Mouse (Mus musculus) limb, embryonic 12.5 days (tissue): Measurements from ENCODE around the gene Gli1. TPM values are rescaled to one million over a fixed set of nuclear protein-coding genes. Genes with fewer than 3 reads are reported as not detected.

Experiments
- ATAC-seq: fragments of 200-750 bp; cut with Nextera tagmentation; 2 replicates; pipeline ENCODE4 v1.8.0; 2017; ENCODE audit warnings: low read depth, moderate TSS enrichment; ENCODE audit not compliant: insufficient number of reproducible peaks, insufficient read depth, low FRiP score, low TSS enrichment
- H3K27ac ChIP-seq: fragments of 300-500 bp; sonication (generic); 2 replicates; pipeline ENCODE4 v1.5.1; 2016; ENCODE audit warnings: mild to moderate bottlenecking, moderate library complexity
- H3K27me3 ChIP-seq: fragments of 300-500 bp; sonication (generic); 2 replicates; pipeline ENCODE4 v1.6.1; 2016; ENCODE audit warnings: mild to moderate bottlenecking, moderate library complexity
- H3K36me3 ChIP-seq: fragments of 300-500 bp; sonication (generic); 2 replicates; pipeline ENCODE4 v1.6.1; 2016; ENCODE audit warnings: mild to moderate bottlenecking, moderate library complexity
- H3K4me1 ChIP-seq: fragments of 300-500 bp; sonication (generic); replicated peaks from 2 replicates; pipeline ENCODE4 v1.6.1; 2016
- H3K4me2 ChIP-seq: fragments of 300-500 bp; sonication (generic); 2 replicates; pipeline ENCODE4 v1.6.1; 2016; ENCODE audit warnings: mild to moderate bottlenecking, moderate library complexity
- H3K4me3 ChIP-seq: fragments of 300-500 bp; sonication (generic); replicated peaks from 2 replicates; pipeline ENCODE4 v1.5.1; 2016; ENCODE audit warnings: mild to moderate bottlenecking
- H3K9ac ChIP-seq: fragments of 300-500 bp; sonication (generic); replicated peaks from 2 replicates; pipeline ENCODE4 v1.6.1; 2016; ENCODE audit warnings: mild to moderate bottlenecking, moderate library complexity
- H3K9me3 ChIP-seq: fragments of 300-500 bp; sonication (generic); 2 replicates; pipeline ENCODE4 v1.6.1; 2016; ENCODE audit warnings: mild to moderate bottlenecking, moderate library complexity
- WGBS: fragments of 180-500 bp; shearing (Covaris S2); methylation state at CpG from one replicate; pipeline ENCODE4 v1.1.7; 2016; 5-methylcytosine and 5-hydroxymethylcytosine counted together
- polyA plus RNA-seq: library from polyadenylated mRNA; unstranded; fragments of >200 nt; fragmentation: Nextera tagmentation; extraction: Ambion mirVana; gene quantifications from 2 replicates; pipeline ENCODE4 v1.2.1, GENCODE M21; 2016

Gli1 gene
- polyA plus RNA-seq: 11.0 and 14.2 TPM in 2 replicates

GRCm38 (mm10) chr10:127341891-127342639, at the start of gene Gli1:
Gene Gli1 (minus strand): TSS chr10:127341974.
- Histone ChIP-seq H3K4me2 (peak within 1 kb of the TSS; percentile 92), H3K9ac (peak within 1 kb of the TSS; percentile 77), H3K4me1 (peaks cover 34% of the 10 kb centered on the region), H3K27ac (peak within 1 kb of the TSS; percentile 95), H3K36me3 (peaks cover 10% of the 10 kb centered on the region; the same call in 1 of the 2 replicates), H3K9me3 (no peaks in the 10 kb centered on the region), H3K4me3 (peak within 1 kb of the TSS; percentile 60), H3K27me3 (no peaks in the 10 kb centered on the region; the same call in none of the 2 replicates)
- no peak for ATAC-seq
- under 1% methylated on average over 29 of the region's 29 CpGs for WGBS

- Histone ChIP-seq H3K4me1 (peaks cover 10% of the 10 kb centered on the region), H3K9me3 (no peaks in the 10 kb centered on the region), H3K27me3 (no peaks in the 10 kb centered on the region), H3K4me2 (peak overlapping the region; percentile 65), H3K36me3 (0 out of 2 replicates have a peak, but pooled peaks cover 5% of the 10 kb centered on the region), H3K4me3 (peak overlapping the region; percentile 61), H3K27ac (peak overlapping the region; percentile 96), H3K9ac (peak overlapping the region; percentile 78; the same call in 1 of the 2 replicates)
- 56% methylated on average over 2 of the region's 2 CpGs for WGBS
- no peak for ATAC-seq
Measured at GRCm38 (mm10) chr10:127381743-127382134, 40.0 kb upstream of the Gli1 start.

- peak overlapping the region; percentile 96 for H3K27ac ChIP-seq
- no peaks in the 10 kb centered on the region for H3K27me3 ChIP-seq
- 3% methylated on average over 44 of the region's 79 CpGs for WGBS
- peak overlapping the region; percentile 65 for H3K4me2 ChIP-seq
- 0 out of 2 replicates have a peak, but pooled peaks cover 5% of the 10 kb centered on the region for H3K36me3 ChIP-seq
- H3K4me3 ChIP-seq: peak overlapping the region; percentile 61
- peaks cover 10% of the 10 kb centered on the region for H3K4me1 ChIP-seq
- no peaks in the 10 kb centered on the region for H3K9me3 ChIP-seq
- peak overlapping the region; percentile 78 for H3K9ac ChIP-seq
- ATAC-seq: peak; percentile 81
Measured at GRCm38 (mm10) chr10:127380767-127381742, 39.3 kb upstream of the Gli1 start.

GRCm38 (mm10) chr10:127380251-127380691, 38.5 kb upstream of the Gli1 start, which contains the start of gene R3hdm2:
Gene R3hdm2 (plus strand): TSS chr10:127380327.
- H3K9ac ChIP-seq: peak within 1 kb of the TSS; percentile 78

GRCm38 (mm10) chr10:127379654-127380053, 37.9 kb upstream of the Gli1 start:
- Histone ChIP-seq H3K9ac (peak overlapping the region; percentile 78; the same call in 1 of the 2 replicates), H3K4me1 (peaks cover 10% of the 10 kb centered on the region), H3K36me3 (0 out of 2 replicates have a peak, but pooled peaks cover 5% of the 10 kb centered on the region), H3K4me2 (peak overlapping the region; percentile 53), H3K27ac (peak overlapping the region; percentile 96), H3K27me3 (no peaks in the 10 kb centered on the region), H3K9me3 (no peaks in the 10 kb centered on the region), H3K4me3 (peak overlapping the region; percentile 61)
- WGBS: 88% methylated on average over 8 of the region's 8 CpGs
- no peak for ATAC-seq

More at GRCm38 (mm10) chr10:127380251-127380691, 38.5 kb upstream of the Gli1 start, which contains the start of gene R3hdm2:
- Histone ChIP-seq H3K4me2 (peak within 1 kb of the TSS; percentile 65), H3K36me3 (0 out of 2 replicates have a peak, but pooled peaks cover 5% of the 10 kb centered on the region), H3K27me3 (no peaks in the 10 kb centered on the region), H3K9me3 (no peaks in the 10 kb centered on the region), H3K4me3 (peak within 1 kb of the TSS; percentile 61), H3K4me1 (peaks cover 10% of the 10 kb centered on the region), H3K27ac (peak within 1 kb of the TSS; percentile 96)
- WGBS: under 1% methylated on average over 45 of the region's 53 CpGs
- ATAC-seq: peak; percentile 92

GRCm38 (mm10) chr10:127377700-127378099, 35.9 kb upstream of the Gli1 start:
- H3K4me3 ChIP-seq: no peak overlapping the region
- no peak for ATAC-seq

GRCm38 (mm10) chr10:127371023-127371422, 29.2 kb upstream of the Gli1 start:
- Histone ChIP-seq H3K4me1 (peaks cover 10% of the 10 kb centered on the region; the same call in 1 of the 2 replicates), H3K9ac (no peak overlapping the region), H3K9me3 (0 out of 2 replicates have a peak, but pooled peaks cover 3% of the 10 kb centered on the region), H3K27ac (no peak overlapping the region), H3K36me3 (no peaks in the 10 kb centered on the region), H3K4me3 (no peak overlapping the region), H3K4me2 (no peak overlapping the region), H3K27me3 (no peaks in the 10 kb centered on the region)
- WGBS: 82% methylated on average over 2 of the region's 2 CpGs
- no peak for ATAC-seq

More at GRCm38 (mm10) chr10:127377700-127378099, 35.9 kb upstream of the Gli1 start:
- Histone ChIP-seq H3K4me1 (peaks cover 5% of the 10 kb centered on the region), H3K36me3 (no peaks in the 10 kb centered on the region), H3K4me2 (no peak overlapping the region), H3K9me3 (0 out of 2 replicates have a peak, but pooled peaks cover 2% of the 10 kb centered on the region), H3K27ac (no peak overlapping the region), H3K27me3 (no peaks in the 10 kb centered on the region), H3K9ac (no peak overlapping the region)
- WGBS: 64% methylated on average over 3 of the region's 3 CpGs

GRCm38 (mm10) chr10:127369834-127370820, 28.4 kb upstream of the Gli1 start, which contains the start of gene Inhbc:
Gene Inhbc (minus strand): TSS chr10:127370431.
- ATAC-seq: no peak
- H3K4me2 ChIP-seq: no peak within 1 kb of the TSS
- H3K36me3 ChIP-seq: no peaks in the 10 kb centered on the region
- no peak within 1 kb of the TSS for H3K9ac ChIP-seq
- 78% methylated on average over 22 of the region's 22 CpGs for WGBS
- 0 out of 2 replicates have a peak, but pooled peaks cover 3% of the 10 kb centered on the region for H3K9me3 ChIP-seq
- no peak within 1 kb of the TSS for H3K4me3 ChIP-seq
- H3K27me3 ChIP-seq: no peaks in the 10 kb centered on the region
- H3K27ac ChIP-seq: no peak within 1 kb of the TSS
- H3K4me1 ChIP-seq: peaks cover 10% of the 10 kb centered on the region; the same call in 1 of the 2 replicates

GRCm38 (mm10) chr10:127368273-127368672, 26.5 kb upstream of the Gli1 start:
- H3K4me3 ChIP-seq: no peak overlapping the region
- H3K27me3 ChIP-seq: no peaks in the 10 kb centered on the region
- H3K4me2 ChIP-seq: no peak overlapping the region
- H3K9me3 ChIP-seq: 0 out of 2 replicates have a peak, but pooled peaks cover 3% of the 10 kb centered on the region
- H3K9ac ChIP-seq: no peak overlapping the region
- H3K27ac ChIP-seq: no peak overlapping the region
- no peaks in the 10 kb centered on the region for H3K36me3 ChIP-seq
- WGBS: 92% methylated on average over 2 of the region's 2 CpGs
- no peak for ATAC-seq
- peaks cover 10% of the 10 kb centered on the region; the same call in 1 of the 2 replicates for H3K4me1 ChIP-seq
